Mouse (Mus musculus) kidney, adult 2 months (tissue): Measurements from ENCODE around the gene Mmp21.

Source experiments
- CTCF ChIP-seq: fragments of 200-500 bp; conservative IDR thresholded peaks from 2 replicates; pipeline ENCODE4 v1.5.1; 2011; ENCODE audit warnings: low read depth, mild to moderate bottlenecking, control low read depth, low read length, moderate library complexity, mixed read lengths; ENCODE audit not compliant: insufficient read depth, insufficient read length
- POLR2A ChIP-seq: fragments of 200-500 bp; IDR thresholded peaks from one replicate; pipeline ENCODE4 v1.6.1; 2011; ENCODE audit warnings: low read depth, low read length, control low read depth

DNA sequence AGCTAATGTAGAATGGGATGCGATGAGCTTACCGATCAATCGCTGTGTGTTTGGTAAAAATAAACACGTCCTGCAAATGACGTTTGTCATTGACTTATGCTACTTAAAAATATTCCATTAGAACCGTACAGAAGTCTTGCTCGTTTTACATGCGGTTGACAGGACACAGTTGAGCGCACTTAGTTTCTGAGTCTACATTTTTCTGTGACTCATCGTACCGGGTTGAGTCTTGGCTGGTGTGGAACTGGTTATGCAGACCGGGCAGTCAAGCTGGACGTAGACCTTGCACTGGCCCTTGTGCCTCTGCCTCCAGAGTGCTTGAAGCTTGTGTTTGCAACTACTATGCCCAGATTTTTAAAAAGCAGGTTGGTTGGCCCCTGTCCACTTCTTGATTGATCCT is 41.6 kb downstream of the Mmp21 start:
- TF ChIP-seq POLR2A, result no peak
- no peak for TF ChIP-seq CTCF
